Mouse (Mus musculus) olfactory bulb, adult 2 months (tissue): ENCODE measurements around the gene Gm20532. TPM values are rescaled to one million over a fixed set of nuclear protein-coding genes. Genes with fewer than 3 reads are reported as not detected.
A peak's percentile ranks its signal among the peaks of the same experiment; 100 is the strongest.

Experiments used
- H3K27ac ChIP-seq: fragments of 200-500 bp; 2 replicates; pipeline ENCODE4 v1.5.1; 2012; ENCODE audit warnings: low read depth, low read length; ENCODE audit not compliant: insufficient read depth
- H3K4me1 ChIP-seq: fragments of 200-500 bp; 2 replicates; pipeline ENCODE4 v1.6.1; 2012; ENCODE audit warnings: low read length; ENCODE audit not compliant: control insufficient read depth, insufficient read depth
- H3K4me3 ChIP-seq: fragments of 200-500 bp; 2 replicates; pipeline ENCODE4 v1.5.1; 2012; ENCODE audit warnings: mild to moderate bottlenecking, low read depth, low read length, moderate library complexity; ENCODE audit not compliant: insufficient read depth
- CTCF ChIP-seq: fragments of 200-500 bp; IDR thresholded peaks from 2 replicates; pipeline ENCODE4 v1.5.1; 2012; ENCODE audit warnings: low read depth, mild to moderate bottlenecking, low read length, moderate library complexity; ENCODE audit not compliant: insufficient read depth
- POLR2A ChIP-seq: fragments of 200-500 bp; IDR thresholded peaks from 2 replicates; pipeline ENCODE4 v1.6.1; 2012; ENCODE audit warnings: mild to moderate bottlenecking, low read depth, low read length, moderate library complexity; ENCODE audit not compliant: insufficient read depth
- WGBS: fragments of 180-500 bp; shearing (Covaris S2); methylation state at CpG from one replicate; pipeline ENCODE4 v1.1.7; 2018; 5-methylcytosine and 5-hydroxymethylcytosine counted together
- polyA plus RNA-seq: library from polyadenylated mRNA; stranded (reverse); fragments of >200 nt; gene quantifications from 2 replicates; pipeline ENCODE4 v1.2.4, GENCODE M21; 2012; ENCODE audit warnings: low replicate concordance; ENCODE audit not compliant: missing spikeins, insufficient read depth, insufficient read length

Gene Gm20532
- polyA plus RNA-seq, 1 experiment: not detected

DNA sequence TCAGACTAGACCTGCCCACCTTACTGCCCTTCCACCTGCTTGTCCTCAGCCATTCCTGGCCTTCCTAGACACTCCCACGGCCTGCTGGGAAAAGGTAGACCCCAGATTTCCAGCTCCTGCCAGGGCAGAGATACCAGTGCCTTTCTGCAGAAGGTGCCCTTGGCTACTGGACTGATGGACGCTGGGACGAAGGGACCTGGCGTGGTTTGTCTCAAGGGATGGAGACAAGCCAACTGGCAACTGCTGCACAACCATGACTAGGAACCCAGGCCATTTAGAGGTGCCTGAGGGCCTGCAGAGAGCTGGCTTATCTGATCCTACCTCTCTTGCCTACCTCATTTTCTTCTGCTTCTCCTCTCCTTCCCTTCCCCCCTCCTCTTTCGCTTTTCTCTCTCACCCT, 28.5 kb downstream of the Gm20532 start:
- no peak for TF ChIP-seq POLR2A
- TF ChIP-seq CTCF: no peak
- H3K4me3 ChIP-seq: no peak overlapping the region
- 72% methylated on average over 5 of the region's 5 CpGs for WGBS
- H3K4me1 ChIP-seq: no peaks in the 10 kb centered on the region
- no peak overlapping the region for H3K27ac ChIP-seq

DNA sequence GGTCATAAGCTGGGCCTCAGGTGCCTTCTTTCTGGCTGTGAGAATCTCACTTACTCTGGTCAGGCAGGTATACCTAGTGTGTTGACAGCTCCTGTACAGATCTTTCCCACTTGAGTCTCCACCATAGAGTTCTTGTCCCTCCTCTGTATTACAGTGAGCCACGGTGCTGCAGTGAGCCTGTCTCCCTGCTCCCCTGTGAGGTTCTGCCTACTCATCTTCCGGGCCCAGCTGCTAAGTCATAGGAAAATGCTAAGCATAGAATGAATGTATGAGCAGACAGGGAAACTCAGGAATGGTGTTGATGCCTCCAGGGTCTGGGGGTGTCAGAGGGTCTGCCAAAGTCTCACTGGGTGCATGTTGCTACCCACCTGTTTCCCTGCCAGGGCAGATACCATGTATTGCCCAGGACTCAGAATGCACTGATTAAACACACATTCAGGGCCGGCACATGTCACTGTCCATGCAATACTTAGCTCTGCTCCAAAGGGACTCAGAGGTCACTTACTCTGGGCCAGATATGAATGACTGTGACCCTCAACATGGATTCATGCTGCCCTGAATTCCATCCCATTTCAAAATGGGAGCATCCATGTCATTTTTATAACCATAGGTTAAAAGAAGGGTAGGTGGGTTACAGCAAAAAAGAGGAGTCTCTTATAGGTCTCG, 29.2 kb downstream of the Gm20532 start:
- no peaks in the 10 kb centered on the region for H3K4me1 ChIP-seq
- no peak overlapping the region for H3K27ac ChIP-seq
- 81% methylated on average over 4 of the region's 4 CpGs for WGBS

DNA sequence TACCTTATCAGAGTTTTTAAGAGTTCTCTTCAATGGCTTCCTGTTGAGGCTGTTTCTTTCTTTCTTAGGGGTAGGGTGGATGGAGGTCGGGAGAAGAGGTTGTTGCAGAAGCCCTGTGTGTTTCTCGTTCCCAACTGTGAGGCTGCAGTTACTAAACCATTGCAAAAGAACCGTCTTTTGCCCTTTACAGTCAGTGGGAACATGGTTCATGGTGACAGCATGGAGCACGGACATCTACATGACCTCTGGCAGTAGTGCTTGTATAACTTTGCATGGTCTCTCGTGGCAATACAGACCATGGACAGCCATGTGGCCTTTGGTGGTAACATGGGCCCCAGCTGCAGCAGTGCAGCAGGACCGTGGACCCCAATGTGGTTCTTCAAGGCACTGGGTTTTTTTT, 30.9 kb downstream of the Gm20532 start:
- peaks cover 5% of the 10 kb centered on the region; the same call in 1 of the 2 replicates for H3K4me1 ChIP-seq
- 86% methylated on average over 6 of the region's 6 CpGs for WGBS
- TF ChIP-seq CTCF (no peak), POLR2A (no peak)
- no peak overlapping the region for H3K27ac ChIP-seq
- H3K4me3 ChIP-seq: no peak overlapping the region

More for the DNA sequence above, 29.2 kb downstream of the Gm20532 start:
- no peak overlapping the region for H3K4me3 ChIP-seq
- TF ChIP-seq CTCF: no peak
- no peak for TF ChIP-seq POLR2A

DNA sequence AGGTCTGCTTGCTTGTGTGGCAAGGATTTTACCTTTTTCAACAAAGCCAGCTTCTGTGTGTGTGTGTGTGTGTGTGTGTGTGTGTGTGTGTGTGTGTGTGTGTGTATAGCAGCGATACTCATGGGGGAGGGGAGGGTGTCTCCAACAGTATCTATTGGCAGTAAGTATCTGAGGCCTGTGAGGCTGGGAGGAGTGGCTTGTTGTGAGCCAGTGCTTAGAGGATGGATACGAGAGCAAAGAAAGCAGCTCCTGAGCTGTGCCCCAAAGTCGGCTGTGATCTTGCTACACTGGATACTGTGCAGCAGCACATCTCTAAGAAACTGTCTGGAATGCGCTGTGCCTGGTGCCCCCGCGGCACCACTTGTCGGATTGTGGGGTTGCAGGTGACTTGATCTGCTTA, 31.5 kb downstream of the Gm20532 start:
- no peak overlapping the region for H3K4me3 ChIP-seq
- 59% methylated on average over 7 of the region's 7 CpGs for whole genome bisulfite sequencing
- peaks cover 5% of the 10 kb centered on the region; the same call in 1 of the 2 replicates for H3K4me1 ChIP-seq
- no peak for TF ChIP-seq POLR2A
- no peak for TF ChIP-seq CTCF
- no peak overlapping the region for H3K27ac ChIP-seq

DNA sequence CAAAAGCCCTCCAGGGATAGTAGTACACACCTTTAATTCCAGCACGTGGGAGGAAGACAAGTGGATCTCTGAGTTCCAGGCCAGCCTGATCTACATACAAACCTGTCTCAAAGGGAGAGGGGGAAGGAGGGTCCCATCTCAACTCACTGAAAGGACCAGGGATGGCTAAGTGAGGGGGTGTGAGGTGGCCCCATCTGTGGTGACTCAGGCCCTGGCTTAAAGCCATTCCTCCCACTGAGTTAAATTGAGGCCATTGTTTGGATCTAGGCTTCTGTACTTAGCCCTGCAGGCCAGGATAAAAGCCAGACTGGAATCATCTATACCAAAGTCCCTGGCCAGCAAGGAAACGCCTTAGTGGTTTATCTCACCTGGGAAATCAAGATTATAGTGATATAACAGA, 34.8 kb downstream of the Gm20532 start:
- no peak overlapping the region for H3K4me3 ChIP-seq
- no peak overlapping the region for H3K27ac ChIP-seq
- WGBS: 34% methylated on average over 2 of the region's 2 CpGs
- H3K4me1 ChIP-seq: peaks cover 5% of the 10 kb centered on the region; the same call in 1 of the 2 replicates
- no peak for TF ChIP-seq POLR2A

DNA sequence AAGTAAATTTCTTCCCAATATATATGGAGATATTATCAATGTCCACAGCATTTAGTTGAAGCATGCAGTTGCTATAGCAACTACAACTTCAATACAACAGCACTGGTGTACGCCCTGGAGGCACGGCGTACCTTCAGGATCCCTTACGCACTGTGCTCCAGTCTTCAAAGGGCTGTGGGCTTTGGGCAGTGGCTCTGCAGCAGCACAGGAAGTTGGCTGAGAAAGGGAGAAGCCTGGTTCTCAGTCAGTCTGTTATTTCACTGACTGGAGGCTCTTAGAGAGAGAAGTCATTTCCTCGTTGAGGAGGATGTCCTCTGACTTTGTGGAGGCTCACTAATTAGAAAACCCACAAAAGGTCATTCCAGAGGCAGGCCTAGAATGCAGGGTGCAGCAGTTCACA, 36.5 kb downstream of the Gm20532 start:
- no peak overlapping the region for H3K27ac ChIP-seq
- H3K4me3 ChIP-seq: no peak overlapping the region
- H3K4me1 ChIP-seq: peaks cover 9% of the 10 kb centered on the region
- TF ChIP-seq CTCF: no peak
- no peak for TF ChIP-seq POLR2A
- 70% methylated on average over 5 of the region's 5 CpGs for WGBS

DNA sequence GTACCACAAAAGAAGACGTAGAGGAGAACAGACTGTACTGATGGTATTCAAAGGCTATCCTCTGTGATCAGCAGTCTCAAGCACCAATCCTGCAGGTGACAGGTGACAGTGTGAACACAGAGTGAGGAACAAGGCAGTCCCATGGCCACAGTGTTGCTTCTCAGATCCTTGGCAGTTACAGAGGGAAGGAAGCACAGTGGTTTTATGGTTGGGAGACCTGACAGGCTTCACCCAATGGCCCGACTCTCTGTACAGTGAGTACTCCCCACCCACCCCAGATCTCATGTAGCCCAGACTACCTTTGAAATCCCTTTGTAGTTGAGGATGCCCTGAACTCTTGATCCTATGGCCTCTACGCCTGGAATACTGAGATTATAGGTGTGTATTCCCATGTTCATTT, 39.0 kb downstream of the Gm20532 start:
- Histone ChIP-seq H3K4me3 (no peak overlapping the region), H3K4me1 (peaks cover 19% of the 10 kb centered on the region), H3K27ac (no peak overlapping the region)
- TF ChIP-seq CTCF: no peak
- no peak for TF ChIP-seq POLR2A
- 93% methylated on average over 3 of the region's 3 CpGs for WGBS

DNA sequence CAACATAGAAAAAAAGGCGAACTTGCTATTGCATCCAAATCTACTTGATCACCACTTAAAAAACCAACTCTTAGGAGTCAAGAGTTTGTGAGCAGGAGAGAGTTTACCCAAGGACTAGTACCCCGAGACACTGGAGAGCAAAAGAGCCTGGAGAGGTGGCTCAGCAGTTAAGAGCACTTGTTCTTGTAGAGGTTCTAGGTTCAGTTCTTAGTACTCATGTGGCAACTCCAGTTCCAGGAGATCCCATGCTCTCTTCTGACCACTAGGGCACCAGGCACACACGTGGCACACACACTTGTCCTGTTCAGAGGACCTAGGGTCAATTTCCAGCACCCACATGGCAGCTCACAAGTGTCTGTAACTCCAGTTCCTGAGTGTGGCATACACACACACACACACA, 39.6 kb downstream of the Gm20532 start:
- no peak overlapping the region for H3K4me3 ChIP-seq
- peaks cover 24% of the 10 kb centered on the region for H3K4me1 ChIP-seq
- no peak overlapping the region for H3K27ac ChIP-seq
- WGBS: 74% methylated on average over 3 of the region's 3 CpGs
- TF ChIP-seq CTCF (no peak), POLR2A (no peak)

DNA sequence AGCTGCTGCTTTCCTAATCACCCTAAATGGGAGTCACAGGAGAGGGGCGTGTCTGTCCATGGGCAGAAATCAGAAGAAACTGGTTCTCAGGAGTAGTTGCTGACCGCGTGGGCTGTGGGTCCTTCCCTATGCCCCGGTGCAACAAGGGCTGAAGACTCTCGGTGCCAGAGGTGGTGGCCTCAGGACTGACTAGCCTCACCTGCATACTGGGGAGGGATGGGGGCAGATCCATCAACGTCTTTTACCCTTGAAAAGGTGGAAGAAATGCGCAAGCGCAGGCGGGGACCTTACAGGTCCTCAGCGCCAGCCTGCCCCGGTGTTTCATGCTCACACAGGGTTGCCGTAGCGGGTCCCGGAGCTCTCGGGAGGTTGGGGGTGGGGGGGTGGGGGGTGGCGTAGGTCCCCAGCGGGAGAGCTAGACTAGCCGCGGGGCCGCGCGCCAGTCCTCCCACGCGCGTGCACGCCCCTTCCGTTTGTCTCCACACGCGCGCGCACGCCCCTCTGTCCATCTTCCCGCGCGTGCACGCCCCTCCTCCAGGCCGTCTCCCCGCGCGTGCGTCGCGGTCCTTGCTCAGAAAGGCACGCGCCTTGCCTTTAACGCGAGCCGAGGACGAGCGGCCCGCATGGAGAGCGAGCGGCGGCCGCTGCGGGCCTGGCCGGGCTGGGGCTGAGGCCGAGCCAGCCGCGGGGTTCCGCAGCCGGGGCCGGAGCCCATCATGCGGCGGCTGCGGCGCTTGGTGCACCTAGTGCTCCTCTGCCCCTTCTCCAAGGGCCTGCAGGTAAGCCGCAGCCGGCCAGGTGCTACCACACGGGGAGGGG, 41.7 kb downstream of the Gm20532 start, which contains the start of gene Fam69b:
TSS of gene Fam69b (plus strand) at position 537 of the 819 bp plus-strand sequence.
- Histone ChIP-seq H3K27ac (peak within 1 kb of the TSS; percentile 70), H3K4me1 (peaks cover 36% of the 10 kb centered on the region), H3K4me3 (peak within 1 kb of the TSS; percentile 82)
- 0 out of 2 replicates have a peak, but pooled peaks have one; percentile 54 for TF ChIP-seq POLR2A
- TF ChIP-seq CTCF: no peak
- under 1% methylated on average over 69 of the region's 70 CpGs for WGBS
